Mouse (Mus musculus) liver, postnatal 0 days (tissue): ENCODE data around the gene Tmem53.

Experiments used
- CTCF ChIP-seq: sonication (generic); IDR thresholded peaks from 2 replicates; pipeline ENCODE4 v1.5.1; 2016; ENCODE audit warnings: antibody characterized with exemption, low read depth
- EP300 ChIP-seq: IDR thresholded peaks from 2 replicates; pipeline ENCODE4 v1.6.1; 2016; ENCODE audit warnings: antibody characterized with exemption, low read depth, mild to moderate bottlenecking

GRCm38 (mm10) chr4:117305461-117305860, 53.7 kb downstream of the Tmem53 start:
- TF ChIP-seq CTCF (no peak), EP300 (no peak)
